Mouse (Mus musculus) ES-E14 (cell line): Measurements from ENCODE around the gene 4931429L15Rik. TPM values are rescaled to one million over a fixed set of nuclear protein-coding genes. Genes with fewer than 3 reads are reported as not detected.
A peak's percentile ranks its signal among the peaks of the same experiment; 100 is the strongest.

ENCODE experiments used
- DNase-seq: peaks from one replicate; pipeline ENCODE4 v3.0.0-alpha.2; 2013; ENCODE audit warnings: low read depth, low spot score
- H3K27ac ChIP-seq: 2 replicates; pipeline ENCODE4 v1.5.1; 2012; ENCODE audit warnings: low read depth, mild to moderate bottlenecking, low read length, moderate library complexity, mixed read lengths; ENCODE audit not compliant: poor library complexity, insufficient read depth, severe bottlenecking
- H3K36me3 ChIP-seq: 2 replicates; pipeline ENCODE4 v1.6.1; 2012; ENCODE audit warnings: mild to moderate bottlenecking, low read length, moderate library complexity, mixed read lengths; ENCODE audit not compliant: control insufficient read depth, poor library complexity, insufficient read depth, severe bottlenecking
- H3K4me1 ChIP-seq, 2 experiments: fragments of 150-350 bp in 1 of 2; sonication (generic) in 1 of 2; 2 replicates each; pipeline ENCODE4 v1.6.1; 2012; ENCODE audit warnings: low read length in 2 of 2, mild to moderate bottlenecking in 1 of 2, mixed read lengths in 1 of 2; ENCODE audit not compliant: control insufficient read depth in 2 of 2, insufficient read depth in 2 of 2, poor library complexity in 1 of 2
- H3K4me3 ChIP-seq, 2 experiments: fragments of 150-350 bp in 1 of 2; sonication (generic) in 1 of 2; 2 replicates each; pipeline ENCODE4 v1.5.1; 2012; ENCODE audit warnings: low read length in 2 of 2, low read depth in 1 of 2, mild to moderate bottlenecking in 1 of 2, mixed read lengths in 1 of 2; ENCODE audit not compliant: insufficient read depth in 1 of 2, poor library complexity in 1 of 2, severe bottlenecking in 1 of 2
- H3K9ac ChIP-seq: 2 replicates; pipeline ENCODE4 v1.6.1; 2012; ENCODE audit warnings: low read depth, mild to moderate bottlenecking, low read length, mixed read lengths; ENCODE audit not compliant: poor library complexity, insufficient read depth, severe bottlenecking
- H3K9me3 ChIP-seq: fragments of 150-350 bp; sonication (generic); 2 replicates; pipeline ENCODE4 v1.6.1; 2012; ENCODE audit warnings: low read depth, mild to moderate bottlenecking, low read length; ENCODE audit not compliant: control insufficient read depth, insufficient read depth
- CHD2 ChIP-seq: IDR thresholded peaks from 2 replicates; pipeline ENCODE4 v1.6.1; 2014; ENCODE audit warnings: mild to moderate bottlenecking, low read depth, low read length, inconsistent platforms
- HCFC1 ChIP-seq: IDR thresholded peaks from 2 replicates; pipeline ENCODE4 v1.6.1; 2012; ENCODE audit warnings: low read length, inconsistent platforms, borderline replicate concordance; ENCODE audit not compliant: insufficient read depth
- MAFK ChIP-seq: IDR thresholded peaks from 2 replicates; pipeline ENCODE4 v1.6.1; 2014; ENCODE audit warnings: mild to moderate bottlenecking, low read depth, low read length, inconsistent platforms; ENCODE audit not compliant: insufficient read depth
- ZC3H11A ChIP-seq: IDR thresholded peaks from 2 replicates; pipeline ENCODE4 v1.6.1; 2012; ENCODE audit warnings: low read depth, mild to moderate bottlenecking, inconsistent platforms, low read length, borderline replicate concordance
- ZNF384 ChIP-seq: IDR thresholded peaks from 2 replicates; pipeline ENCODE4 v1.6.1; 2012; ENCODE audit warnings: low read depth, low read length, inconsistent platforms
- in situ Hi-C, 2 experiments: fragments of 600-800 bp; cut with MboI; formaldehyde crosslinking; loops; one replicate each; pipeline ENCODE4 v1.15.1; 2025; ENCODE audit warnings: low sequenced_read_pairs in 2 of 2, inconsistent platforms in 1 of 2; ENCODE audit not compliant: unreplicated experiment in 2 of 2
- total RNA-seq: library from RNA; depleted of rRNA; stranded (reverse); fragments of 300-350 nt; gene quantifications from 2 replicates; pipeline ENCODE4 v1.2.3, GENCODE M21; 2012

The 4931429L15Rik gene
- total RNA-seq, 1 experiment: not detected

DNA sequence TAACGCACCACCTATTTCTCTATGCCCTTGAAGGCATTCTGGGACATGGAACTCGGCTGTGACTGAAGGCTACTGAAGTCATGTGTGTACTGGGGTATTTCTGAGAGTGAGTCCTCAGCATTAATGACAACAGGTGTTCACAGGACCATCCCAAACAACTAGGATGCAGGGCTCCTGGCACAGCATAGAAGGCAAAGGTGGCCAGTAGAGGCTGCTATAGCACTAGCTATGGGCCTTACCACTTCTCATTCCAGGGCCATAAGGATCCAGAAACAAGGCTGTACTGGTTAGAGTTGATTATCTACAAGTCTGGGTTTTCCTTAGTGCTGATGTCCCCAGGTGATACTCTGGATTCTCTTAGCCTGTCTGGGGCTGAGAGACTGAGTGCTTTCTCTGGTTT is 4.9 kb downstream of the 4931429L15Rik start:
- TF ChIP-seq ZNF384: no peak
- no peak for TF ChIP-seq MAFK
- TF ChIP-seq CHD2: no peak
- TF ChIP-seq HCFC1: no peak
- TF ChIP-seq ZC3H11A: no peak
- H3K9me3 ChIP-seq: no peaks in the 10 kb centered on the region
- H3K9ac ChIP-seq: no peak overlapping the region
- H3K4me3 ChIP-seq: no peak overlapping the region
- no peak overlapping the region for H3K27ac ChIP-seq
- no peaks in the 10 kb centered on the region for H3K4me1 ChIP-seq
- in situ Hi-C loops: loop anchor here in 1 of 2 experiments (10.0 kb wide), 1 partner anchor 310 kb away; no protein-coding TSS in a partner anchor
- DNase-seq: no peak
- no peaks in the 10 kb centered on the region for H3K36me3 ChIP-seq

DNA sequence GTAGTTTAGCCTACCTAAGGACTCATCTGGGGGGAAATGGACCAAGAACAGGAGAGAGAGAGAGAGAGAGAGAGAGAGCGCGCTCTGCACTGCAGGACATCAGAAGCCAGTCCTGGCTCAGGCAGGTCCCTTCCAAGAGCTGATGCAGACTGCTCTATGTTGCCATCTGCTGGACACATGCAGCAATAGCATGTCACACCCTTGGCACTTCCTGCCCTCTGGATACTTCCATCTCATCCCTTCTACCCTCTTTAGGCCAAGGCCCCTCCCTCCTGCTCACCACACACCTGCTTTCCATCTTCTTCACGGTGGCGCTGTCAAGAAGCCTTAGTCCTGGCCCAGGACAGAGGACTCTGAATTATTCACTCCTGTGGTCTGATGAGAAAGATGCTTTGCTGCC is 5.3 kb downstream of the 4931429L15Rik start:
- in situ Hi-C loops: loop anchor here in 1 of 2 experiments (10.0 kb wide), 1 partner anchor 310 kb away; no protein-coding TSS in a partner anchor
- no peak overlapping the region for H3K27ac ChIP-seq
- DNase-seq: peak; percentile 77
- H3K4me1 ChIP-seq: no peaks in the 10 kb centered on the region
- TF ChIP-seq HCFC1: no peak
- no peak for TF ChIP-seq ZC3H11A
- TF ChIP-seq MAFK: no peak
- no peak for TF ChIP-seq CHD2
- TF ChIP-seq ZNF384: no peak
- H3K36me3 ChIP-seq: no peaks in the 10 kb centered on the region
- H3K4me3 ChIP-seq: no peak overlapping the region
- H3K9me3 ChIP-seq: no peaks in the 10 kb centered on the region
- no peak overlapping the region for H3K9ac ChIP-seq

- Histone ChIP-seq H3K4me1 (peaks cover 0 to 3% of the 10 kb centered on the region in 2 experiments; a peak in 1 of 4 replicates), H3K36me3 (no peaks in the 10 kb centered on the region), H3K9ac (no peak overlapping the region), H3K9me3 (no peaks in the 10 kb centered on the region), H3K27ac (no peak overlapping the region), H3K4me3 (peak overlapping the region in 1 of 2 experiments; percentile 50; a peak in 2 of 4 replicates)
- in situ Hi-C loops: no loop called here
- DNase-seq: peak; percentile 58
- TF ChIP-seq MAFK (no peak), ZC3H11A (no peak)
These were observed 10.7 kb downstream of the 4931429L15Rik start for GRCm38 (mm10) chr9:46309121-46309520.

GRCm38 (mm10) chr9:46302142-46302541 is 17.6 kb downstream of the 4931429L15Rik start:
- H3K4me1 ChIP-seq: peaks cover 0 to 3% of the 10 kb centered on the region in 2 experiments; a peak in 1 of 4 replicates
- no peak overlapping the region for H3K27ac ChIP-seq
- no peak overlapping the region for H3K9ac ChIP-seq
- H3K9me3 ChIP-seq: no peaks in the 10 kb centered on the region
- TF ChIP-seq ZNF384: peak; percentile 37; the same call in 1 of the 2 replicates
- TF ChIP-seq HCFC1: no peak
- no peak for TF ChIP-seq MAFK
- H3K4me3 ChIP-seq: no peak overlapping the region
- peaks cover 4% of the 10 kb centered on the region for H3K36me3 ChIP-seq
- in situ Hi-C loops: no loop called here
- DNase-seq: peak; percentile 47

DNA sequence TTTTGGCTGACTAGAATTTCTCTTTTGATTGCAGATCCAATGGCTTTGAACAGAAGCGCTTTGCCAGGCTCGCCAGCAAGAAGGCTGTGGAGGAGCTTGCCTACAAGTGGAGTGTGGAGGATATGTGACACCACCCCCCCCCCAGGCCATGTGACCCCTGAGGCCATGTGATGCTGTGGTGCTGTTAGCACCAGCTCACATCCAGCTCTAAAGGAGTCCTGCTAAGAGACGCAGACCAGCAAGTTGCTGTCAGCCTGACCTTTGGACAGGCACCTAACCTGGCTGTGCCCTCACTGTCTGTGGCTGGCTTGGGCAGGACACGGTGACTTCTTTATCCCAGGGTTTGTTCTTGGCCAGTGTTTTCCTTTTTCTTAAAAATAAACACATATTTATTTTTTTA is 21.4 kb downstream of the 4931429L15Rik start:
- Histone ChIP-seq H3K27ac (no peak overlapping the region), H3K4me3 (no peak overlapping the region), H3K36me3 (peaks cover 14% of the 10 kb centered on the region), H3K9me3 (no peaks in the 10 kb centered on the region), H3K9ac (no peak overlapping the region), H3K4me1 (no peaks in the 10 kb centered on the region)
- DNase-seq: no peak
- TF ChIP-seq MAFK (no peak), CHD2 (no peak), ZNF384 (no peak), ZC3H11A (no peak), HCFC1 (no peak)
- in situ Hi-C loops: no loop called here
